Mouse (Mus musculus): ENCODE measurements around the gene Il11.
A peak's percentile ranks its signal among the peaks of the same experiment; 100 is the strongest.

DNA sequence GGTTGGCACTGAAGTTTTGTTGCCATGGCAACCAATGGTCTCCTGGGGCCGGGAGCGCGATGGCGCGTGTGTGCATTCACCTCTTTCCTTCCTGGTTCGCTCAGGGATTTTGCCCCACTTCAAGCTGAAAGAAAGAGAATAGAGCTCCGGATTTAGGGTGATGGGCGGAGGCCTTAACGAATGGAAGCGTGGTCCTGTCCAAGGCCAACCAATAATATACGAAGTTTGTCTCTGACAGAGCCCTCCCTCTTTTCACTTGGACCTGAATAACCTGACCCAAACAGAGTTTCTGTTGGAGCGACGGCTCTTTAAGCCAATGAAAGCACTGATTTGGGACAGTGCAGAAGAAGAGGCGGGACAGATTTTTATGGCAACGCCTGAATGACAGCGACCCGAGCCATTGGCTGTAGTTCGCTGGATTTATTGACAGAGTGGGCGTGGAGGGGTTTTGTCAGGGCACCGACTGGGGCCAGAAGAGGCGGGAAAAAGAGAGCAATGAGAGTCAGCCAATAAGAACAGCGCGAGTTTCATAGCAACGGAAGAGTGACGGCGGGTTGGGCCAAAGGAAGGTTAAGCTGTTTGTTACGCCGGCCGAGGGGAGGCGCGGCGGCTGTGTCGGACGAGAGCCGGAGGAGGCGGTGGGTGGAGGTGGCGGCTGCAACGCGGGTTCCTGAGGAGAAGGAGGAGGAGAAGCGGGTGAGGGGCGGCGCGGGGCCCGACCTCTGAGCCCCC is 42.9 kb downstream of the Il11 start, which contains the start of gene Kmt5c:
- TF ChIP-seq POLR2A (IDR thresholded peaks at IDR 0.05; ENCODE audit: insufficient read depth, low read length) (peak; percentile 63), CTCF (IDR thresholded peaks at IDR 0.05; ENCODE audit: low read depth, low read length) (no peak), EP300 (IDR thresholded peaks at IDR 0.05; ENCODE audit: insufficient read depth, low read depth, low read length) (no peak)

Measured in ES-Bruce4 (cell line).